Mouse (Mus musculus) adrenal gland, postnatal 10 days (tissue): ENCODE results near the gene Ndufb8. TPM values are rescaled to one million over a fixed set of nuclear protein-coding genes. Genes with fewer than 3 reads are reported as not detected.

Experiments used
- DNase-seq: peaks from one replicate; pipeline ENCODE4 v3.0.0; 2021; ENCODE audit warnings: mixed read lengths
- total RNA-seq, 2 experiments: library from RNA; stranded (reverse); gene quantifications; 2 replicates each; pipeline ENCODE4 v1.2.3; 2021

Ndufb8 gene
- total RNA-seq, 2 experiments from 2014 or later, result 1,057 to 1,125 TPM

DNA sequence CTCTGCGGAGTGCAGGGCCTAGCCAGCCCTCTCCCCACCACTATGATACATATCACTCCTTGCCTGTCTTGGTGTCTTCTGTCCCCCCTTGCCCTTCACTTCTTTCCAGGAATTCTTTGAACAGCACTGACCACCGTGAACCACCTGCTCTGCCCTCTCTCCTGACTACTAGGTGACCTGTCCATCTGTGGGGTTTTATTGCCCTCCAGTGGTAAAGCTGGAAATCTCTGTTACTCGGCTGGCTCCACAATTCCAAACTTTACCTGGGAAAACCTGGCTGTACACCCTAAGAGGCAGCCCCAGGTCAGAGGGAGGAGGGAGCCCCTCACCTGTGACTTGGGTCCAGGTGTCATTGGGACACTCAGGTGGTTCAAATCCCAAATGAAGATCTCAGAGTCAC, 19.9 kb downstream of the Ndufb8 start:
- DNase-seq, result no peak

GRCm38 (mm10) chr19:44530018-44530417, 25.2 kb downstream of the Ndufb8 start:
- DNase-seq, result no peak

- peak; percentile 41 for DNase-seq
Measured at GRCm38 (mm10) chr19:44525551-44526205, 29.6 kb downstream of the Ndufb8 start.

GRCm38 (mm10) chr19:44519152-44519551, 36.1 kb downstream of the Ndufb8 start:
- peak; percentile 38 for DNase-seq

DNA sequence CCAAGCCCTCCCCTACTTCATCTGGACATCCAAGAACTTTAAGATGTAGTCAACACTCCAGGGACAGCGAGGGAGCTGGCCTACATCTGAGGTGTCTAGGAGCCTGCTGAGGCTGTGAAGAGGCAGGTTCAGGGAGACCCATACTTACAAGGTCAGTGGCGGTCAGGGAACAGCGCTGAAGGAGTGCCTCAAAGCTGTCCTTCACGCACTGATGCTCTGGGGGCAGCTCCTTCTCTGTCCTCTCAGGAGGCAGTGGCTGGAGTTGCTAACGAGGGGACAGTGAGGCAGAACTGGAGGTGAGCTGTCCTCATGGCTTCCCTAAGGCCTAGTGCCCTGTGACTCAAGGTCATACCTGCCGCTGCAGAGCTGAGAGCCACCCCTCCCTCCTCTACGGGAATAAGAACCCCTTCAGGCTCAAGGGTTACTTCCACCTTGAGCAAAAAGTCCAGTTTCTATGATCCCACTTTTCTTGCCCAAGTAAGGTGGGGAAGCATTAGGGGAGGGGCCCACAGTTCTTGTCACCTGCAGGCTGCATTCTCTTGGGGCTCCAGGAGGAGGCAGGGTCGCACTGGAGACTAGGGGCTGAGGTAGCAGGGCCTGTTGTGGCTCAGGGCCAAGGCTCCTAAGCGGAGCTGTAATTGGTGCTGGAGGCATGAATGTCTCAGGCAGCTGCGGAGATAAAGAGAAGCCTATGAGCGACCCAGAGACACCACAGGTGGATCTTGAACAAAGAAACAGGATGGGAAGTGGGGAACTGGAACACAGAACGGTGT, 37.1 kb downstream of the Ndufb8 start:
- no peak for DNase-seq

- no peak for DNase-seq
Measured at GRCm38 (mm10) chr19:44515769-44516168, 39.5 kb downstream of the Ndufb8 start.

DNA sequence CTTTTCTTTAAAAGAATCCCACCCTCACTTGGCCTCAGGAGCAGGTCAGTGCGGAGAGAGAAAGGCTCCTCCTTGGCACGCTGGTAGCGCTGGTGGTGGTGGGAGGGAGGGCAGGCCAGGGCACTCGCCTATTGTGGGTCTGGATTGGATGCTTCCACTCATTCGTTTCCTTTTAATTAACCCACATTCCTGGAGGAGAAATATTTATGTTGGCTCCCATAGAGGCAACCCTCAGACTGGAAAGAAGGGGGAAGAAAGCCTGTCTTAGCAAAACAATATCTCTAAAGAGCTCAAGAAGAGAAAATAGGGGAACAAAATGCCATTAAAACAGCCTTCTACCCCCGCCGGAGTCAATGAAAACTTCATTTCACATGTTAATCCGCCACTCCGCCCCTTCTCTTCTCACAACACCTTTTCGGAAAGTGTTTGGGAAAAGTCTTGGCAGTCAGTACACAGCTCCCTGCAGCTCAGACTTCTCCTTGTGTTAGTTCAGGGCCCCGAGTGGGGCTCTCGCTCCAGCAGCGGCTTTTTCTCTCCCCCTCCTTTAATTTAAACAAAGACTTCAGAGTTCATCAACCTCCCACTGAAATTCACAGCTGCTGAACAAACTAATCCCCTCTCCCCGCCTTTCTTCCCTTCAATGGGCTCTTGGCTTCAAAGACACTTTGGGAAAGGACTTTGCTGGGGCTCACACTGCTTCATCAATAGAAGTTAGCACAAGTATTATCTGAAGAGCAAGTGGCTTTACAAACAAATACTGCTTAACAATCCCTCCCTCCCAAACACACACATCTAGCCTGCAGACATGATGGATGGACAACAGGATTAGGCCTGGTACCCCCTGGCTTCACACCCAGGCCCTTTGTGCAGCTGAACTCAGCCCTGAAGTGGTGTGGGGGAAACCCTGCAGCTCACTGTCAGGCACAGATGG, 40.5 kb downstream of the Ndufb8 start:
- no peak for DNase-seq

DNA sequence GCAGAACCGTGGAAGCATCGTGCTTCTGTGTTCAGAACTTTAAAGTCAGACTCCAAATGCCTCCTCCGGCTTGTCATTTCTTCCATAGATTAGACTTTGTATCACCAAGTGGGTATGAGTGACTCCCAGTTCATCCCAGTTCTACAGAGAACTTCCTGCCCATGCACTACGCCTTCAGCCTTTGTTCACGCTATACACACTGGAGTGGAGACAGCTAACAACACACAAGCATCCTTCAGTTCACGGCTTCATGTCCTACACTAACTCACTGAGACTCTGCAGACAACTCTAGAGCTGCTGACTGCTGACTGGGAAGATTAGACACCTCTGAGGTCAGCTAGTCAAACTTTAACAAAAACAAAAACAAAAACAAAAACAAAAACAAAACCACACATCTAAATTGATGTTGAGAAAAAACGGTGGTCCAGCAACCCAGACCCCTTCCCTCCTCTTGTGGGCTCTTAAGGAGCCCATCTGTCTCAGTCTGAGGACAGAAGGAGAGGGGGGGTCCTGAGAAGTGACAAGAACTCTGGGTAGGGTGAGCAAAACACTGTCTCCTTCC, 41.2 kb downstream of the Ndufb8 start:
- no peak for DNase-seq

DNA sequence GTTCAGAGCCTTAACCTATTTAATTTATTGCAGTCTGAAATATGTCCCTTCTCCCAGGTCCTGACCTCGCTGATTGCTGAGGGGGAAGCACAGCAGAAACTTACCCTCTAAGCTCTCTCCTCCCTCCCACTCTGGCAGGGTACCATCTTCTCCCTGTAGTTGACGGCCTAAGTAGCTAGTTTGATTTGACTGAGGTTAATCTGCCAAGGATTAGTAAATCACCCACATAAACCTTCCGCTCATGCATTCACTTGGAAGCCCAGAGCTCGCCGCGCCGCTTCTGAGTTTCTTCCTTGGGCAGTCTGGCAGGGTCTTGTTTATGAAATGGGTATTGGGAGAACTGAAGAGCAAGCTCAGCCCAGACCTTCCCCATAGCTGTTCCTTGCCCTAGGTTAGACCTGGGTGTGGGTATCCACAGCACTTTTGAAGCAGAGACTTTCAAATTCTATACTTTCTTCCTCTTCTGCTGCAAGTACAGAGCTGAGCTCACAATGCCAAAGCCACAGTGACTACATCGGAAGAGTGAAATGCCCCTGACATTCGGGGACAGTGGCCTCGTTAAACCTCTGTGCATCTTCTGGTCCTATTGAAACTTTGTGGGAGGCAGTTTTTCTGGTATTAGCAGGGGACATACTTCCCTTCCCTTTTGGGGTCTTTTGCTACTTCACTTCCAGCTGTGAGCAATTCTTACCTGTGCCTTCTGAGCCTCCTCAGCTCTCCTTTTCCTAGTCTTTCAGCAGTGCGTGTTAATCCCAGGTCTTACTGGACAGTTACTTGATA, 42.0 kb downstream of the Ndufb8 start:
- DNase-seq, result peak; percentile 27

- DNase-seq, result no peak
Measured at GRCm38 (mm10) chr19:44512601-44513000, 42.6 kb downstream of the Ndufb8 start.

GRCm38 (mm10) chr19:44511451-44512231, 43.6 kb downstream of the Ndufb8 start:
- peak; percentile 70 for DNase-seq

- no peak for DNase-seq
Measured at GRCm38 (mm10) chr19:44510534-44511175, 44.6 kb downstream of the Ndufb8 start.

- no peak for DNase-seq
Measured at GRCm38 (mm10) chr19:44502741-44503140, 52.5 kb downstream of the Ndufb8 start.

DNA sequence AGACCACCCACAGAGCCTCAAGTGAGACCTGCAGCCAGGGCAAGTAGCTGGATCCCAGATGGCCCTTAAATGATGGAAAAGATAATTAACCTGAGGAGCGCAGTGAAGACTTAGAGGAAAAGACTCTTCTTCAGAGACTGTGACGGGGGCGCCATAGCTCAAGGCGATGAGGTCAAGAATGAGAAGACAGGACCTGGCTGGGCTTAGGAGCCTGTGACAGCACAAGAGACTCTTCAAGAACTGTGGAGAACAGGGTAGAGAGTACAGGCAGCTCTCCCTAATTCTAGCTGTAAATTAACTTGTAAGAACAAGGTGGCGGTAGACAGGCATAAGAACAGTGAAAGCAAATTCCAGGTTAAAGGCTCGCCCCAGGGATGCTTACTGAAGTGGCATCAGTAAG, 53.3 kb downstream of the Ndufb8 start:
- no peak for DNase-seq

GRCm38 (mm10) chr19:44500240-44500639, 55.0 kb downstream of the Ndufb8 start:
- no peak for DNase-seq

DNA sequence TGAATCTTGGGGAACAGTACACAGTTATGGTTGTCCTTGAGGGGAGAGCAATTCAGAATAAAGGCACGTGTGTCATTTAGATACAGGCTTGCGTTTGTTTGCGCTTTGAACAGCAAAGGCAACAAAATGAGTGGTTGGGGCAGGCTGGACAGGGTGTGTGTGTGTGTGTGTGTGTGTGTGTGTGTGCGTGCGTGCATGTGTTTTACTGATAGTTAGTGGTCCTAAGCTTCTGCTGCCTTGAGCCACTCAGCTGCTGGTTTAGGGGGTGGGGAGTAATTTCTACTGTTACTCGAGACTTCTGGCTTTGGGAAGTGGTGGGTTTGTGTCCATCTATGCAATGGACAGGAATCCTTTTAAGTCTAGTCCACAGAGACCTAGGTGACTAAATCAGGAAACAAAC, 56.3 kb downstream of the Ndufb8 start:
- no peak for DNase-seq
